Mouse (Mus musculus): ENCODE measurements around the gene Srsf3.

Gene Srsf3

GRCm38 (mm10) chr17:29086916-29087315, 54.5 kb downstream of the Srsf3 start:
- peak; percentile 1 for DNase-seq (ENCODE audit: low spot score in 2 of 2)

- peak in 1 of 2 experiments; percentile 1 for DNase-seq (ENCODE audit: low spot score in 2 of 2)
These were observed 58.3 kb downstream of the Srsf3 start, which contains the start of gene Cdkn1a for GRCm38 (mm10) chr17:29090776-29091175. TSS of gene Cdkn1a (plus strand) at chr17:29090976.

- peak in 1 of 2 experiments; percentile 3 for DNase-seq (ENCODE audit: low spot score in 2 of 2)
These were observed 59.0 kb downstream of the Srsf3 start for GRCm38 (mm10) chr17:29091348-29091944.

GRCm38 (mm10) chr17:29092497-29092896, 60.1 kb downstream of the Srsf3 start:
- DNase-seq (ENCODE audit: low spot score in 2 of 2), result no peak
